Mouse (Mus musculus): ENCODE results near the gene Krt28. TPM values are rescaled to one million over a fixed set of nuclear protein-coding genes. Genes with fewer than 3 reads are reported as not detected.
A peak's percentile ranks its signal among the peaks of the same experiment; 100 is the strongest.

Gene Krt28
- polyA plus RNA-seq, 1 experiment from 2014 or later, result 0.38 TPM

DNA sequence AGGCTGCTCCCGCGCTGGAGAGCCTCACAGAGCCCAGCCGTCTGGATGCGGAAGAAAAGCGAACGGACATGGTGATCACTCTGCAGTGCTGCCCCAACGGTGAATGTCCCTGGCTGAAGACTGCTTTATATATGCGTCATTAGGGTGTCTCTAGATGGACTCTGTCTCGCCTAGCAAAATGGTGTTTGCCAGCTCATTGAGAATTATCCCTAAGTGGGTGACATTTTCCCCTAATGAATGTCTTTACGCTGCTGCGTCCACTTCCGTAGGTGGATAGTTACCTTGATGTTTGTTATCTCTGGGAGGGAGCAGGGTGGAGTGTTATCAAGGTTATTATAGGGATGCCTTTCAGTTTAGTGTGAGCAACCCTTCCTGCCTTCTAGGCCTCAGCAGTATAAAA, 23.7 kb downstream of the Krt28 start, which contains the start of gene Krt27:
Krt27 (minus strand) TSS at position 101 of the 400 bp plus-strand sequence.
- WGBS, result 81% methylated on average over 12 of the region's 12 CpGs
- ATAC-seq (ENCODE audit: low FRiP score), result no peak

GRCm38 (mm10) chr11:99339299-99339847, 35.3 kb downstream of the Krt28 start:
- no peak for ATAC-seq (ENCODE audit: low FRiP score)
- 45% methylated on average over 11 of the region's 11 CpGs for WGBS
- H3K9ac ChIP-seq, result no peak overlapping the region
- 0 out of 2 replicates have a peak overlapping the region, but pooled peaks have one; percentile 36 for H3K27ac ChIP-seq
- peaks cover 6% of the 10 kb centered on the region; the same call in 1 of the 2 replicates for H3K4me1 ChIP-seq
- no peaks in the 10 kb centered on the region for H3K9me3 ChIP-seq
- no peaks in the 10 kb centered on the region for H3K27me3 ChIP-seq
- no peaks in the 10 kb centered on the region for H3K36me3 ChIP-seq (replicated peaks)
- no peak overlapping the region for H3K4me2 ChIP-seq
- H3K4me3 ChIP-seq (replicated peaks), result no peak overlapping the region

More for the DNA sequence above, 23.7 kb downstream of the Krt28 start, which contains the start of gene Krt27:
- Histone ChIP-seq H3K4me2 (no peak within 1 kb of the TSS), H3K4me1 (no peaks in the 10 kb centered on the region), H3K27ac (no peak within 1 kb of the TSS), H3K9me3 (no peaks in the 10 kb centered on the region), H3K9ac (no peak within 1 kb of the TSS), H3K36me3 (replicated peaks) (no peaks in the 10 kb centered on the region), H3K4me3 (replicated peaks) (no peak within 1 kb of the TSS), H3K27me3 (peaks cover 2% of the 10 kb centered on the region; the same call in 1 of the 2 replicates)

- peaks cover 6% of the 10 kb centered on the region; the same call in 1 of the 2 replicates for H3K4me1 ChIP-seq
- H3K9ac ChIP-seq, result no peak within 1 kb of the TSS
- no peak for ATAC-seq (ENCODE audit: low FRiP score)
- no peak within 1 kb of the TSS for H3K4me2 ChIP-seq
- H3K27me3 ChIP-seq, result no peaks in the 10 kb centered on the region
- no peaks in the 10 kb centered on the region for H3K36me3 ChIP-seq (replicated peaks)
- H3K4me3 ChIP-seq (replicated peaks), result no peak within 1 kb of the TSS
- WGBS, result 93% methylated on average over 11 of the region's 11 CpGs
- no peaks in the 10 kb centered on the region for H3K9me3 ChIP-seq
- H3K27ac ChIP-seq, result no peak within 1 kb of the TSS
Observed at GRCm38 (mm10) chr11:99337866-99338265, 36.8 kb downstream of the Krt28 start, which contains the start of gene Krt26. Krt26 (minus strand) TSS chr11:99337966.

DNA sequence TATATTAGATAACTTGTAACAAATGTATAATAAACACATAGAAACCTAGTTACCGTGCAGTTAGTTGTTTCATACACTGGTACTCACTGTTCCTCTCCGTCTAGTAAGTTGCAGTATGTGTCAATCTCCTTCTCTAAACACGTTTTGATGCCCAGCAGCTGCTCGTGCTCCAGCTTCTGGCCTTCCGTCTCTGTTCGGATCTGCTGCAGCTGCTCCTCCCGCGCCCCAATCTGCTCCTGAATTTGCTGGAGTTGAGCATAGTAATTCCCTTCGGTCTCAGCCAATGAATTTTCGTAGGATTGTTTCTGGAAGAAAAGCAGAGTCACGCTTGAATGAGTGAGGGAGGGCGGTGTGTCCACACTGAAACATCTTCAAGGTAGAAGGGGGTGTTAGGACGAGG, 41.3 kb downstream of the Krt28 start:
- H3K4me3 ChIP-seq (replicated peaks), result no peak overlapping the region
- no peak overlapping the region for H3K4me2 ChIP-seq
- no peaks in the 10 kb centered on the region for H3K36me3 ChIP-seq (replicated peaks)
- H3K9ac ChIP-seq, result no peak overlapping the region
- H3K9me3 ChIP-seq, result no peaks in the 10 kb centered on the region
- H3K27ac ChIP-seq, result no peak overlapping the region
- H3K4me1 ChIP-seq, result no peaks in the 10 kb centered on the region
- H3K27me3 ChIP-seq, result no peaks in the 10 kb centered on the region
- WGBS, result 78% methylated on average over 13 of the region's 13 CpGs
- no peak for ATAC-seq (ENCODE audit: low FRiP score)

- no peak for ATAC-seq (ENCODE audit: low FRiP score)
- Histone ChIP-seq H3K4me1 (no peaks in the 10 kb centered on the region), H3K27ac (no peak overlapping the region), H3K4me3 (replicated peaks) (no peak overlapping the region), H3K4me2 (no peak overlapping the region), H3K36me3 (replicated peaks) (no peaks in the 10 kb centered on the region), H3K27me3 (no peaks in the 10 kb centered on the region), H3K9ac (no peak overlapping the region), H3K9me3 (no peaks in the 10 kb centered on the region)
- 73% methylated on average over 2 of the region's 2 CpGs for WGBS
Observed at GRCm38 (mm10) chr11:99329655-99330054, 45.0 kb downstream of the Krt28 start.

- H3K4me1 ChIP-seq, result no peaks in the 10 kb centered on the region
- no peak within 1 kb of the TSS for H3K27ac ChIP-seq
- no peaks in the 10 kb centered on the region for H3K9me3 ChIP-seq
- H3K27me3 ChIP-seq, result no peaks in the 10 kb centered on the region
- no peak within 1 kb of the TSS for H3K4me3 ChIP-seq (replicated peaks)
- no peaks in the 10 kb centered on the region for H3K36me3 ChIP-seq (replicated peaks)
- ATAC-seq (ENCODE audit: low FRiP score), result no peak
- 93% methylated on average over 11 of the region's 11 CpGs for WGBS
- no peak within 1 kb of the TSS for H3K9ac ChIP-seq
- H3K4me2 ChIP-seq, result no peak within 1 kb of the TSS
Observed at GRCm38 (mm10) chr11:99322851-99323250, 51.9 kb downstream of the Krt28 start, which contains the start of gene Krt25. Krt25 (minus strand) TSS chr11:99322951.

GRCm38 (mm10) chr11:99321094-99321493, 53.6 kb downstream of the Krt28 start:
- no peaks in the 10 kb centered on the region for H3K36me3 ChIP-seq (replicated peaks)
- H3K9me3 ChIP-seq, result no peaks in the 10 kb centered on the region
- WGBS, result 92% methylated on average over 14 of the region's 14 CpGs
- no peak overlapping the region for H3K4me3 ChIP-seq (replicated peaks)
- H3K27ac ChIP-seq, result no peak overlapping the region
- ATAC-seq (ENCODE audit: low FRiP score), result no peak
- no peak overlapping the region for H3K9ac ChIP-seq
- no peaks in the 10 kb centered on the region for H3K4me1 ChIP-seq
- no peaks in the 10 kb centered on the region for H3K27me3 ChIP-seq
- no peak overlapping the region for H3K4me2 ChIP-seq

GRCm38 (mm10) chr11:99319127-99319526, 55.6 kb downstream of the Krt28 start:
- Histone ChIP-seq H3K27ac (no peak overlapping the region), H3K9me3 (no peaks in the 10 kb centered on the region), H3K4me1 (no peaks in the 10 kb centered on the region), H3K36me3 (replicated peaks) (no peaks in the 10 kb centered on the region), H3K9ac (no peak overlapping the region), H3K27me3 (no peaks in the 10 kb centered on the region), H3K4me3 (replicated peaks) (no peak overlapping the region), H3K4me2 (no peak overlapping the region)
- 78% methylated on average over 9 of the region's 9 CpGs for WGBS
- no peak for ATAC-seq (ENCODE audit: low FRiP score)

- Histone ChIP-seq H3K27me3 (no peaks in the 10 kb centered on the region), H3K4me2 (no peak overlapping the region), H3K27ac (no peak overlapping the region), H3K9ac (no peak overlapping the region), H3K4me1 (no peaks in the 10 kb centered on the region), H3K4me3 (replicated peaks) (no peak overlapping the region), H3K36me3 (replicated peaks) (no peaks in the 10 kb centered on the region), H3K9me3 (no peaks in the 10 kb centered on the region)
- WGBS, result 72% methylated on average over 8 of the region's 8 CpGs
- no peak for ATAC-seq (ENCODE audit: low FRiP score)
Observed at GRCm38 (mm10) chr11:99316543-99316942, 58.2 kb downstream of the Krt28 start.

Other genes starting within 250 kb of the Krt28 start
- gene Ccr7, start 219.8 kb downstream of the Krt28 start, polyA plus RNA-seq (2016; fragmentation: Nextera tagmentation; extraction: Ambion mirVana), result 0.19 TPM in 1 of 2 replicates, not detected in the other
- 385 and 396 TPM in 2 replicates for gene Smarce1, start 143.9 kb downstream of the Krt28 start, polyA plus RNA-seq (2016; fragmentation: Nextera tagmentation; extraction: Ambion mirVana)
- gene Krt222, start 130.8 kb downstream of the Krt28 start, polyA plus RNA-seq (2016; fragmentation: Nextera tagmentation; extraction: Ambion mirVana), result 0.49 and 0.70 TPM in 2 replicates
- gene Krt24, start 89.6 kb downstream of the Krt28 start, polyA plus RNA-seq (2016; fragmentation: Nextera tagmentation; extraction: Ambion mirVana), result not detected in 2 replicates
- 0.09 and 0.13 TPM in 2 replicates for gene Krt25, start 52.0 kb downstream of the Krt28 start, polyA plus RNA-seq (2016; fragmentation: Nextera tagmentation; extraction: Ambion mirVana)
- gene Krt26, start 36.9 kb downstream of the Krt28 start, polyA plus RNA-seq (2016; fragmentation: Nextera tagmentation; extraction: Ambion mirVana), result not detected in 2 replicates
- not detected in 2 replicates for gene Krt27, start 23.8 kb downstream of the Krt28 start, polyA plus RNA-seq (2016; fragmentation: Nextera tagmentation; extraction: Ambion mirVana)
- gene Krt10, start 14.5 kb upstream of the Krt28 start, polyA plus RNA-seq (2016; fragmentation: Nextera tagmentation; extraction: Ambion mirVana), result 40.2 and 42.4 TPM in 2 replicates
- not detected in 2 replicates for gene Krt12, start 47.4 kb upstream of the Krt28 start, polyA plus RNA-seq (2016; fragmentation: Nextera tagmentation; extraction: Ambion mirVana)
- gene Krt20, start 63.2 kb upstream of the Krt28 start, polyA plus RNA-seq (2016; fragmentation: Nextera tagmentation; extraction: Ambion mirVana), result 0.15 TPM in 1 of 2 replicates, not detected in the other
- 0.74 and 0.75 TPM in 2 replicates for gene Krt23, start 118.2 kb upstream of the Krt28 start, polyA plus RNA-seq (2016; fragmentation: Nextera tagmentation; extraction: Ambion mirVana)
- gene Krt39, start 146.4 kb upstream of the Krt28 start, polyA plus RNA-seq (2016; fragmentation: Nextera tagmentation; extraction: Ambion mirVana), result not detected in 2 replicates
- gene Krt40, start 168.3 kb upstream of the Krt28 start, polyA plus RNA-seq (2016; fragmentation: Nextera tagmentation; extraction: Ambion mirVana), result not detected in 2 replicates
- gene Krtap3-3, start 176.0 kb upstream of the Krt28 start, polyA plus RNA-seq (2016; fragmentation: Nextera tagmentation; extraction: Ambion mirVana), result not detected in 2 replicates
- not detected in 2 replicates for gene Krtap3-2, start 181.9 kb upstream of the Krt28 start, polyA plus RNA-seq (2016; fragmentation: Nextera tagmentation; extraction: Ambion mirVana)
- not detected in 2 replicates for gene Gm11939, start 184.6 kb upstream of the Krt28 start, polyA plus RNA-seq (2016; fragmentation: Nextera tagmentation; extraction: Ambion mirVana)
- not detected in 2 replicates for gene Krtap3-1, start 191.7 kb upstream of the Krt28 start, polyA plus RNA-seq (2016; fragmentation: Nextera tagmentation; extraction: Ambion mirVana)
- gene Krtap1-5, start 206.1 kb upstream of the Krt28 start, polyA plus RNA-seq (2016; fragmentation: Nextera tagmentation; extraction: Ambion mirVana), result not detected in 2 replicates
- not detected in 2 replicates for gene Krtap1-4, start 208.8 kb upstream of the Krt28 start, polyA plus RNA-seq (2016; fragmentation: Nextera tagmentation; extraction: Ambion mirVana)
- not detected in 2 replicates for gene Krtap1-3, start 216.4 kb upstream of the Krt28 start, polyA plus RNA-seq (2016; fragmentation: Nextera tagmentation; extraction: Ambion mirVana)
- gene Krtap9-3, start 223.2 kb upstream of the Krt28 start, polyA plus RNA-seq (2016; fragmentation: Nextera tagmentation; extraction: Ambion mirVana), result not detected in 2 replicates
- gene Gm11938, start 228.4 kb upstream of the Krt28 start, polyA plus RNA-seq (2016; fragmentation: Nextera tagmentation; extraction: Ambion mirVana), result not detected in 2 replicates
- gene Gm11937, start 235.3 kb upstream of the Krt28 start, polyA plus RNA-seq (2016; fragmentation: Nextera tagmentation; extraction: Ambion mirVana), result not detected in 2 replicates
- gene Krtap2-4, start 239.9 kb upstream of the Krt28 start, polyA plus RNA-seq (2016; fragmentation: Nextera tagmentation; extraction: Ambion mirVana), result not detected in 2 replicates
- not detected in 2 replicates for gene Gm11562, start 245.5 kb upstream of the Krt28 start, polyA plus RNA-seq (2016; fragmentation: Nextera tagmentation; extraction: Ambion mirVana)

Measured in forebrain, embryonic 12.5 days (tissue).